Mouse (Mus musculus) midbrain, embryonic 10.5 days (tissue): ENCODE measurements around the gene Aen. TPM values are rescaled to one million over a fixed set of nuclear protein-coding genes. Genes with fewer than 3 reads are reported as not detected.

Source experiments
- DNase-seq: peaks from one replicate; pipeline ENCODE4 v3.0.0-alpha.2; 2017; ENCODE audit warnings: low spot score
- H3K27ac ChIP-seq: fragments of 300-500 bp; sonication (generic); replicated peaks from 2 replicates; pipeline ENCODE4 v1.5.1; 2016; ENCODE audit warnings: mild to moderate bottlenecking
- H3K27me3 ChIP-seq: fragments of 300-500 bp; sonication (generic); 2 replicates; pipeline ENCODE4 v1.6.1; 2016; ENCODE audit warnings: low read depth, mild to moderate bottlenecking; ENCODE audit not compliant: poor library complexity, severe bottlenecking
- H3K36me3 ChIP-seq: fragments of 300-500 bp; sonication (generic); 2 replicates; pipeline ENCODE4 v1.6.1; 2016; ENCODE audit warnings: mild to moderate bottlenecking, moderate library complexity
- H3K4me1 ChIP-seq: fragments of 300-500 bp; sonication (generic); 2 replicates; pipeline ENCODE4 v1.6.1; 2016
- H3K4me3 ChIP-seq: fragments of 300-500 bp; sonication (generic); 2 replicates; pipeline ENCODE4 v1.5.1; 2016; ENCODE audit warnings: mild to moderate bottlenecking, moderate library complexity
- H3K9me3 ChIP-seq: fragments of 300-500 bp; sonication (generic); replicated peaks from 2 replicates; pipeline ENCODE4 v1.6.1; 2016; ENCODE audit warnings: mild to moderate bottlenecking
- WGBS: fragments of 180-500 bp; shearing (Covaris S2); methylation state at CpG from one replicate; pipeline ENCODE4 v1.1.7; 2016; 5-methylcytosine and 5-hydroxymethylcytosine counted together
- polyA plus RNA-seq: library from polyadenylated mRNA; unstranded; fragments of >200 nt; fragmentation: Nextera tagmentation; extraction: Ambion mirVana; gene quantifications from 2 replicates; pipeline ENCODE4 v1.2.1, GENCODE M21; 2016

The Aen gene
- polyA plus RNA-seq, 1 experiment from 2014 or later = 76.5 TPM

GRCm38 (mm10) chr7:78881607-78882468, 13.8 kb upstream of the Aen start:
- peaks cover 69% of the 10 kb centered on the region for H3K4me1 ChIP-seq
- peak; percentile 67 for DNase-seq
- WGBS = 8% methylated on average over 12 of the region's 16 CpGs
- no peaks in the 10 kb centered on the region for H3K9me3 ChIP-seq
- H3K36me3 ChIP-seq = no peaks in the 10 kb centered on the region
- peak overlapping the region; percentile 76 for H3K4me3 ChIP-seq
- peaks cover 44% of the 10 kb centered on the region for H3K27me3 ChIP-seq
- H3K27ac ChIP-seq = peak overlapping the region; percentile 87

GRCm38 (mm10) chr7:78882469-78882837, 13.2 kb upstream of the Aen start:
- H3K9me3 ChIP-seq = no peaks in the 10 kb centered on the region
- WGBS = under 1% methylated on average over 23 of the region's 23 CpGs
- peaks cover 75% of the 10 kb centered on the region for H3K4me1 ChIP-seq
- 0 out of 2 replicates have a peak, but pooled peaks cover 3% of the 10 kb centered on the region for H3K36me3 ChIP-seq
- peak; percentile 89 for DNase-seq
- H3K27me3 ChIP-seq = peaks cover 47% of the 10 kb centered on the region
- peak overlapping the region; percentile 76 for H3K4me3 ChIP-seq
- H3K27ac ChIP-seq = peak overlapping the region; percentile 87

- Histone ChIP-seq H3K9me3 (no peaks in the 10 kb centered on the region), H3K36me3 (peaks cover 9% of the 10 kb centered on the region; the same call in 1 of the 2 replicates), H3K27ac (peak overlapping the region; percentile 87), H3K4me3 (peak overlapping the region; percentile 76), H3K27me3 (peaks cover 55% of the 10 kb centered on the region), H3K4me1 (peaks cover 82% of the 10 kb centered on the region)
- under 1% methylated on average over 34 of the region's 34 CpGs for WGBS
- DNase-seq = peak; percentile 54
Measured at GRCm38 (mm10) chr7:78883016-78883725, 12.5 kb upstream of the Aen start.

GRCm38 (mm10) chr7:78883726-78884060, 12.0 kb upstream of the Aen start:
- DNase-seq = no peak
- Histone ChIP-seq H3K4me1 (peaks cover 86% of the 10 kb centered on the region), H3K27ac (peak overlapping the region; percentile 87), H3K4me3 (peak overlapping the region; percentile 76), H3K36me3 (peaks cover 12% of the 10 kb centered on the region), H3K27me3 (peaks cover 60% of the 10 kb centered on the region), H3K9me3 (no peaks in the 10 kb centered on the region)
- WGBS = 10% methylated on average over 8 of the region's 8 CpGs

GRCm38 (mm10) chr7:78884139-78884538, 11.5 kb upstream of the Aen start:
- 2% methylated on average over 6 of the region's 6 CpGs for WGBS
- DNase-seq = peak; percentile 83
- Histone ChIP-seq H3K9me3 (no peaks in the 10 kb centered on the region), H3K4me3 (peak overlapping the region; percentile 76), H3K4me1 (peaks cover 89% of the 10 kb centered on the region), H3K36me3 (peaks cover 12% of the 10 kb centered on the region), H3K27ac (peak overlapping the region; percentile 74), H3K27me3 (peaks cover 64% of the 10 kb centered on the region)

- Histone ChIP-seq H3K9me3 (no peaks in the 10 kb centered on the region), H3K36me3 (peaks cover 12% of the 10 kb centered on the region), H3K4me3 (peak overlapping the region; percentile 32), H3K4me1 (peaks cover 90% of the 10 kb centered on the region), H3K27ac (peak overlapping the region; percentile 70), H3K27me3 (peaks cover 68% of the 10 kb centered on the region)
- WGBS = 86% methylated on average over 5 of the region's 5 CpGs
- no peak for DNase-seq
Measured at GRCm38 (mm10) chr7:78885404-78885803, 10.2 kb upstream of the Aen start.

GRCm38 (mm10) chr7:78886496-78886895, 9.2 kb upstream of the Aen start:
- peak overlapping the region; percentile 32 for H3K4me3 ChIP-seq
- H3K9me3 ChIP-seq = no peaks in the 10 kb centered on the region
- peak overlapping the region; percentile 70; the same call in 1 of the 2 replicates for H3K27ac ChIP-seq
- peaks cover 59% of the 10 kb centered on the region for H3K27me3 ChIP-seq
- peaks cover 12% of the 10 kb centered on the region for H3K36me3 ChIP-seq
- peak; percentile 47 for DNase-seq
- peaks cover 82% of the 10 kb centered on the region for H3K4me1 ChIP-seq
- WGBS = 42% methylated on average over 4 of the region's 4 CpGs

GRCm38 (mm10) chr7:78887431-78887842, 8.2 kb upstream of the Aen start:
- Histone ChIP-seq H3K27ac (peak overlapping the region; percentile 64), H3K36me3 (peaks cover 12% of the 10 kb centered on the region), H3K4me1 (peaks cover 73% of the 10 kb centered on the region), H3K9me3 (no peaks in the 10 kb centered on the region), H3K27me3 (peaks cover 57% of the 10 kb centered on the region), H3K4me3 (peak overlapping the region; percentile 32; the same call in 1 of the 2 replicates)
- 68% methylated on average over 9 of the region's 9 CpGs for WGBS
- no peak for DNase-seq

- Histone ChIP-seq H3K36me3 (peaks cover 12% of the 10 kb centered on the region), H3K27me3 (peaks cover 35% of the 10 kb centered on the region), H3K27ac (no peak overlapping the region), H3K9me3 (no peaks in the 10 kb centered on the region), H3K4me1 (peaks cover 47% of the 10 kb centered on the region), H3K4me3 (no peak overlapping the region)
- WGBS = 3% methylated on average over 16 of the region's 16 CpGs
- DNase-seq = peak; percentile 90
Measured at GRCm38 (mm10) chr7:78890641-78891040, 5.0 kb upstream of the Aen start.

- no peak overlapping the region for H3K4me3 ChIP-seq
- no peak overlapping the region for H3K27ac ChIP-seq
- no peaks in the 10 kb centered on the region for H3K9me3 ChIP-seq
- H3K27me3 ChIP-seq = peaks cover 17% of the 10 kb centered on the region
- 92% methylated on average over 10 of the region's 10 CpGs for WGBS
- peaks cover 15% of the 10 kb centered on the region for H3K36me3 ChIP-seq
- peaks cover 34% of the 10 kb centered on the region for H3K4me1 ChIP-seq
- DNase-seq = no peak
Measured at GRCm38 (mm10) chr7:78893917-78894316, 1.7 kb upstream of the Aen start.

- H3K27ac ChIP-seq = peak overlapping the region; percentile 89
Measured at GRCm38 (mm10) chr7:78895021-78895652, 517 bp upstream of the Aen start.

GRCm38 (mm10) chr7:78897567-78897966, 1.9 kb downstream of the Aen start:
- Histone ChIP-seq H3K4me3 (peak overlapping the region; percentile 86; the same call in 1 of the 2 replicates), H3K9me3 (no peaks in the 10 kb centered on the region), H3K36me3 (peaks cover 25% of the 10 kb centered on the region), H3K27me3 (no peaks in the 10 kb centered on the region), H3K27ac (no peak overlapping the region), H3K4me1 (peaks cover 22% of the 10 kb centered on the region)
- no peak for DNase-seq
- 92% methylated on average over 3 of the region's 3 CpGs for WGBS

More at GRCm38 (mm10) chr7:78895021-78895652, 517 bp upstream of the Aen start:
- WGBS = 60% methylated on average over 13 of the region's 13 CpGs
- Histone ChIP-seq H3K4me3 (peak overlapping the region; percentile 86), H3K36me3 (peaks cover 15% of the 10 kb centered on the region), H3K9me3 (no peaks in the 10 kb centered on the region), H3K4me1 (peaks cover 25% of the 10 kb centered on the region), H3K27me3 (peaks cover 5% of the 10 kb centered on the region)
- no peak for DNase-seq
